Mouse (Mus musculus): ENCODE results near the gene Bmp5. TPM values are rescaled to one million over a fixed set of nuclear protein-coding genes. Genes with fewer than 3 reads are reported as not detected.
"Not testable (repeated sequence)": the region's sequence is repeated elsewhere in the genome, so short reads cannot be mapped to it uniquely, and the experiment has no call there.

The Bmp5 gene
- polyA plus RNA-seq, 1 experiment from 2014 or later: 1.4 TPM

GRCm38 (mm10) chr9:75780558-75781276, 5.6 kb downstream of the Bmp5 start:
- 16% methylated on average over 5 of the region's 5 CpGs for WGBS
- Histone ChIP-seq H3K4me2 (replicated peaks; ENCODE audit: low read depth, low read length) (peak overlapping the region; percentile 17; the same call in 1 of the 2 replicates), H3K9me3 (ENCODE audit: control insufficient read depth, low read length) (no peaks in the 10 kb centered on the region), H3K27ac (ENCODE audit: low read depth, low read length) (no peak overlapping the region), H3K9ac (ENCODE audit: low read depth, low read length) (no peak overlapping the region), H3K27me3 (ENCODE audit: control insufficient read depth, insufficient read depth, low read length) (no peaks in the 10 kb centered on the region), H3K36me3 (ENCODE audit: control insufficient read depth, insufficient read depth, low read length) (no peaks in the 10 kb centered on the region), H3K4me3 (ENCODE audit: low read length) (no peak overlapping the region), H3K4me1 (ENCODE audit: control insufficient read depth, insufficient read depth, low read length) (no peaks in the 10 kb centered on the region)
- peak; percentile 77; the same call in 1 of the 2 replicates for ATAC-seq (ENCODE audit: low FRiP score, low TSS enrichment)

GRCm38 (mm10) chr9:75781600-75781999, 6.4 kb downstream of the Bmp5 start:
- Histone ChIP-seq H3K9ac (ENCODE audit: low read depth, low read length) (no peak overlapping the region), H3K27ac (ENCODE audit: low read depth, low read length) (no peak overlapping the region), H3K36me3 (ENCODE audit: control insufficient read depth, insufficient read depth, low read length) (no peaks in the 10 kb centered on the region), H3K27me3 (ENCODE audit: control insufficient read depth, insufficient read depth, low read length) (no peaks in the 10 kb centered on the region), H3K4me3 (ENCODE audit: low read length) (no peak overlapping the region), H3K9me3 (ENCODE audit: control insufficient read depth, low read length) (no peaks in the 10 kb centered on the region), H3K4me2 (replicated peaks; ENCODE audit: low read depth, low read length) (0 out of 2 replicates have a peak overlapping the region, but pooled peaks have one; percentile 6), H3K4me1 (ENCODE audit: control insufficient read depth, insufficient read depth, low read length) (no peaks in the 10 kb centered on the region)
- 8% methylated on average over 5 of the region's 5 CpGs for WGBS
- peak; percentile 39; the same call in 1 of the 2 replicates for ATAC-seq (ENCODE audit: low FRiP score, low TSS enrichment)

- ATAC-seq (ENCODE audit: low FRiP score, low TSS enrichment): no peak
- H3K27ac ChIP-seq (ENCODE audit: low read depth, low read length): no peak overlapping the region
- 93% methylated on average over 2 of the region's 2 CpGs for WGBS
- H3K4me1 ChIP-seq (ENCODE audit: control insufficient read depth, insufficient read depth, low read length): no peaks in the 10 kb centered on the region
- H3K4me3 ChIP-seq (ENCODE audit: low read length): no peak overlapping the region
- H3K9ac ChIP-seq (ENCODE audit: low read depth, low read length): no peak overlapping the region
- no peaks in the 10 kb centered on the region for H3K9me3 ChIP-seq (ENCODE audit: control insufficient read depth, low read length)
- H3K27me3 ChIP-seq (ENCODE audit: control insufficient read depth, insufficient read depth, low read length): no peaks in the 10 kb centered on the region
- H3K4me2 ChIP-seq (replicated peaks; ENCODE audit: low read depth, low read length): no peak overlapping the region
- no peaks in the 10 kb centered on the region for H3K36me3 ChIP-seq (ENCODE audit: control insufficient read depth, insufficient read depth, low read length)
Measured at GRCm38 (mm10) chr9:75783573-75783972, 8.4 kb downstream of the Bmp5 start.

GRCm38 (mm10) chr9:75785959-75786358, 10.8 kb downstream of the Bmp5 start:
- no peaks in the 10 kb centered on the region for H3K4me1 ChIP-seq (ENCODE audit: control insufficient read depth, insufficient read depth, low read length)
- no peaks in the 10 kb centered on the region for H3K27me3 ChIP-seq (ENCODE audit: control insufficient read depth, insufficient read depth, low read length)
- 67% methylated on average over 5 of the region's 5 CpGs for WGBS
- no peak overlapping the region for H3K27ac ChIP-seq (ENCODE audit: low read depth, low read length)
- no peaks in the 10 kb centered on the region for H3K36me3 ChIP-seq (ENCODE audit: control insufficient read depth, insufficient read depth, low read length)
- no peak overlapping the region for H3K9ac ChIP-seq (ENCODE audit: low read depth, low read length)
- H3K4me3 ChIP-seq (ENCODE audit: low read length): no peak overlapping the region
- H3K9me3 ChIP-seq (ENCODE audit: control insufficient read depth, low read length): no peaks in the 10 kb centered on the region
- ATAC-seq (ENCODE audit: low FRiP score, low TSS enrichment): no peak
- H3K4me2 ChIP-seq (replicated peaks; ENCODE audit: low read depth, low read length): no peak overlapping the region

GRCm38 (mm10) chr9:75787121-75787520, 12.0 kb downstream of the Bmp5 start:
- no peaks in the 10 kb centered on the region for H3K27me3 ChIP-seq (ENCODE audit: control insufficient read depth, insufficient read depth, low read length)
- no peak for ATAC-seq (ENCODE audit: low FRiP score, low TSS enrichment)
- H3K27ac ChIP-seq (ENCODE audit: low read depth, low read length): no peak overlapping the region
- no peaks in the 10 kb centered on the region for H3K4me1 ChIP-seq (ENCODE audit: control insufficient read depth, insufficient read depth, low read length)
- H3K4me2 ChIP-seq (replicated peaks; ENCODE audit: low read depth, low read length): no peak overlapping the region
- 92% methylated on average over 15 of the region's 15 CpGs for WGBS
- H3K9me3 ChIP-seq (ENCODE audit: control insufficient read depth, low read length): no peaks in the 10 kb centered on the region
- no peak overlapping the region for H3K4me3 ChIP-seq (ENCODE audit: low read length)
- H3K9ac ChIP-seq (ENCODE audit: low read depth, low read length): no peak overlapping the region
- H3K36me3 ChIP-seq (ENCODE audit: control insufficient read depth, insufficient read depth, low read length): no peaks in the 10 kb centered on the region

- Histone ChIP-seq H3K4me1 (ENCODE audit: control insufficient read depth, insufficient read depth, low read length) (no peaks in the 10 kb centered on the region), H3K27ac (ENCODE audit: low read depth, low read length) (no peak overlapping the region), H3K9me3 (ENCODE audit: control insufficient read depth, low read length) (no peaks in the 10 kb centered on the region), H3K4me3 (ENCODE audit: low read length) (no peak overlapping the region), H3K27me3 (ENCODE audit: control insufficient read depth, insufficient read depth, low read length) (no peaks in the 10 kb centered on the region), H3K36me3 (ENCODE audit: control insufficient read depth, insufficient read depth, low read length) (no peaks in the 10 kb centered on the region), H3K9ac (ENCODE audit: low read depth, low read length) (no peak overlapping the region), H3K4me2 (replicated peaks; ENCODE audit: low read depth, low read length) (no peak overlapping the region)
- 35% methylated on average over 7 of the region's 7 CpGs for WGBS
- ATAC-seq (ENCODE audit: low FRiP score, low TSS enrichment): no peak
Measured at GRCm38 (mm10) chr9:75789879-75790428, 14.8 kb downstream of the Bmp5 start.

- Histone ChIP-seq H3K4me2 (replicated peaks; ENCODE audit: low read depth, low read length) (no peak overlapping the region), H3K27ac (ENCODE audit: low read depth, low read length) (no peak overlapping the region), H3K9me3 (ENCODE audit: control insufficient read depth, low read length) (no peaks in the 10 kb centered on the region), H3K9ac (ENCODE audit: low read depth, low read length) (no peak overlapping the region), H3K4me3 (ENCODE audit: low read length) (no peak overlapping the region), H3K36me3 (ENCODE audit: control insufficient read depth, insufficient read depth, low read length) (no peaks in the 10 kb centered on the region), H3K27me3 (ENCODE audit: control insufficient read depth, insufficient read depth, low read length) (no peaks in the 10 kb centered on the region), H3K4me1 (ENCODE audit: control insufficient read depth, insufficient read depth, low read length) (no peaks in the 10 kb centered on the region)
- WGBS: 89% methylated on average over 6 of the region's 6 CpGs
- no peak for ATAC-seq (ENCODE audit: low FRiP score, low TSS enrichment)
Measured at GRCm38 (mm10) chr9:75804940-75805339, 29.8 kb downstream of the Bmp5 start.

- H3K4me2 ChIP-seq (replicated peaks; ENCODE audit: low read depth, low read length); H3K27ac ChIP-seq (ENCODE audit: low read depth, low read length); H3K9me3 ChIP-seq (ENCODE audit: control insufficient read depth, low read length); H3K36me3 ChIP-seq (ENCODE audit: control insufficient read depth, insufficient read depth, low read length); H3K4me3 ChIP-seq (ENCODE audit: low read length); H3K27me3 ChIP-seq (ENCODE audit: control insufficient read depth, insufficient read depth, low read length); H3K9ac ChIP-seq (ENCODE audit: low read depth, low read length); ATAC-seq (ENCODE audit: low FRiP score, low TSS enrichment); H3K4me1 ChIP-seq (ENCODE audit: control insufficient read depth, insufficient read depth, low read length): not testable (repeated sequence)
- 89% methylated on average over 3 of the region's 4 CpGs for WGBS
Measured at GRCm38 (mm10) chr9:75808179-75808578, 33.0 kb downstream of the Bmp5 start.

- Histone ChIP-seq H3K36me3 (ENCODE audit: control insufficient read depth, insufficient read depth, low read length) (no peaks in the 10 kb centered on the region), H3K9ac (ENCODE audit: low read depth, low read length) (no peak overlapping the region), H3K4me2 (replicated peaks; ENCODE audit: low read depth, low read length) (no peak overlapping the region), H3K9me3 (ENCODE audit: control insufficient read depth, low read length) (no peaks in the 10 kb centered on the region), H3K27me3 (ENCODE audit: control insufficient read depth, insufficient read depth, low read length) (no peaks in the 10 kb centered on the region), H3K4me3 (ENCODE audit: low read length) (no peak overlapping the region), H3K4me1 (ENCODE audit: control insufficient read depth, insufficient read depth, low read length) (no peaks in the 10 kb centered on the region), H3K27ac (ENCODE audit: low read depth, low read length) (no peak overlapping the region)
- no peak for ATAC-seq (ENCODE audit: low FRiP score, low TSS enrichment)
- WGBS: 90% methylated on average over 7 of the region's 7 CpGs
Measured at GRCm38 (mm10) chr9:75808659-75809058, 33.5 kb downstream of the Bmp5 start.

All from kidney, embryonic 14.5 days (tissue).